Mouse (Mus musculus): ENCODE results near the gene Egfem1.

GRCm38 (mm10) chr3:29135176-29136064 is 53.6 kb downstream of the Egfem1 start:
- no peak for TF ChIP-seq POLR2A (IDR thresholded peaks at IDR 0.05; ENCODE audit: insufficient read depth, low read depth, low read length)
- no peak for TF ChIP-seq EP300 (IDR thresholded peaks at IDR 0.05; ENCODE audit: insufficient read depth, low read depth, low read length)
- TF ChIP-seq CTCF (IDR thresholded peaks at IDR 0.05), result no peak

Measured in heart, adult 2 months (tissue).